Comparison of ENCODE assay signal across 28 mouse cellular contexts in genomic region chr5:134309345-134309744, GRCm38 (mm10). TPM values are rescaled to one million over a fixed set of nuclear protein-coding genes. Genes with fewer than 3 reads are reported as not detected.
A peak's percentile ranks its signal among the peaks of the same experiment; 100 is the strongest.
DNase-seq lines count a peak whose midpoint lies in the region; ATAC-seq lines count a peak whose summit lies in the region.
"Had no signal": no experiment of that assay in that cellular context is flagged by ENCODE, and none has a peak within 500 bp of the region (broad histone marks: within the 10 kb centered on the region; RNA-seq: fewer than 3 reads in every experiment).

No protein-coding gene starts in this region.

- H3K9me3 ChIP-seq in liver, embryonic 12.5 days (replicated peaks), result no peaks in the 10 kb centered on the region
- H3K9me3 ChIP-seq in embryonic facial prominence, embryonic 10.5 days, result no peaks in the 10 kb centered on the region
- no peaks in the 10 kb centered on the region for H3K9me3 ChIP-seq in hindbrain, embryonic 14.5 days (ENCODE audit: control insufficient read depth, low read length)
- H3K9me3 ChIP-seq: embryonic facial prominence, embryonic 12.5 days; embryonic facial prominence, embryonic 15.5 days; heart, embryonic 12.5 days; heart, embryonic 15.5 days; hindbrain, embryonic 13.5 days had no signal

- peaks cover 19% of the 10 kb centered on the region for H3K4me1 ChIP-seq in liver, embryonic 12.5 days
- peaks cover 27% of the 10 kb centered on the region for H3K4me1 ChIP-seq in embryonic facial prominence, embryonic 10.5 days
- H3K4me1 ChIP-seq in hindbrain, embryonic 14.5 days (replicated peaks; ENCODE audit: control insufficient read depth, insufficient read depth, low read length), result peaks cover 21% of the 10 kb centered on the region

- ATAC-seq in liver, embryonic 12.5 days, result no peak
- no peak for ATAC-seq in hindbrain, embryonic 14.5 days (ENCODE audit: low FRiP score)
- ATAC-seq: activated CD4-positive, CD25-positive, alpha-beta regulatory T cell, adult 4 months; forebrain, embryonic 14.5 days; forebrain, postnatal 0 days; hindbrain, postnatal 0 days; inflammation-experienced regulatory T-cells, adult 6 months had no signal

- H3K36me3 ChIP-seq in liver, embryonic 12.5 days, result peaks cover 73% of the 10 kb centered on the region
- H3K36me3 ChIP-seq in embryonic facial prominence, embryonic 10.5 days (replicated peaks), result peaks cover 78% of the 10 kb centered on the region
- H3K36me3 ChIP-seq in hindbrain, embryonic 14.5 days (replicated peaks; ENCODE audit: control insufficient read depth, insufficient read depth), result peaks cover 45% of the 10 kb centered on the region

- no peak for DNase-seq in liver
- DNase-seq in brain, adult 2 months (ENCODE audit: low read depth, low spot score), result peak; percentile 56
- no peak for DNase-seq in embryonic facial prominence, embryonic 10.5 days (ENCODE audit: low spot score)
- DNase-seq in hindbrain, embryonic 14.5 days (ENCODE audit: low spot score), result no peak
- no peak for DNase-seq in adrenal gland, postnatal 14 days
- DNase-seq: adrenal gland, adult 8-10 months; adrenal gland, postnatal 36 days; cerebellum, adult 11 months; cerebellum, adult 2 months; cerebellum, postnatal 10 days; cerebellum, postnatal 36 days; forebrain, postnatal 0 days; gastrocnemius, adult 2 months; gastrocnemius, postnatal 25 days; heart, adult 18-20 months; heart, postnatal 10 days; heart, postnatal 36 days had no signal

- WGBS in liver, embryonic 12.5 days (ENCODE audit: insufficient replicate concordance), result 96% methylated on average over 1 of the region's 1 CpGs
- 95% methylated on average over 1 of the region's 1 CpGs for WGBS in embryonic facial prominence, embryonic 10.5 days
- 100% methylated on average over 1 of the region's 1 CpGs for WGBS in hindbrain, embryonic 14.5 days

- no peak overlapping the region for H3K4me3 ChIP-seq in liver, embryonic 12.5 days
- peak overlapping the region; percentile 11; the same call in 1 of the 2 replicates for H3K4me3 ChIP-seq in embryonic facial prominence, embryonic 10.5 days
- no peak overlapping the region for H3K4me3 ChIP-seq in hindbrain, embryonic 14.5 days (replicated peaks; ENCODE audit: low read length)
- H3K4me3 ChIP-seq: embryonic facial prominence, embryonic 12.5 days; embryonic facial prominence, embryonic 15.5 days; gastrocnemius, adult 2 months; heart, embryonic 12.5 days; heart, embryonic 15.5 days; hindbrain, embryonic 10.5 days; hindbrain, embryonic 13.5 days had no signal

- no peak overlapping the region for H3K4me2 ChIP-seq in liver, embryonic 12.5 days
- no peak overlapping the region for H3K4me2 ChIP-seq in hindbrain, embryonic 14.5 days (replicated peaks)
- H3K4me2 ChIP-seq: embryonic facial prominence, embryonic 12.5 days; embryonic facial prominence, embryonic 15.5 days; heart, embryonic 12.5 days; heart, embryonic 15.5 days; hindbrain, embryonic 13.5 days had no signal

- H3K27me3 ChIP-seq in liver, embryonic 12.5 days (replicated peaks), result no peaks in the 10 kb centered on the region
- H3K27me3 ChIP-seq in embryonic facial prominence, embryonic 10.5 days (replicated peaks; ENCODE audit: low read depth, poor library complexity, severe bottlenecking), result no peaks in the 10 kb centered on the region
- no peaks in the 10 kb centered on the region for H3K27me3 ChIP-seq in hindbrain, embryonic 14.5 days (ENCODE audit: control insufficient read depth, insufficient read depth, low read length)
- H3K27me3 ChIP-seq: embryonic facial prominence, embryonic 12.5 days; embryonic facial prominence, embryonic 15.5 days; heart, embryonic 12.5 days; heart, embryonic 15.5 days; hindbrain, embryonic 13.5 days had no signal

- H3K9ac ChIP-seq in liver, embryonic 12.5 days, result no peak overlapping the region
- H3K9ac ChIP-seq in hindbrain, embryonic 14.5 days, result no peak overlapping the region
- H3K9ac ChIP-seq: embryonic facial prominence, embryonic 12.5 days; embryonic facial prominence, embryonic 15.5 days; forebrain, postnatal 0 days; heart, embryonic 12.5 days; heart, embryonic 15.5 days; hindbrain, embryonic 13.5 days had no signal

- peak overlapping the region; percentile 10; the same call in 1 of the 2 replicates for H3K27ac ChIP-seq in liver, embryonic 12.5 days
- no peak overlapping the region for H3K27ac ChIP-seq in embryonic facial prominence, embryonic 10.5 days (replicated peaks)
- no peak overlapping the region for H3K27ac ChIP-seq in hindbrain, embryonic 14.5 days
- H3K27ac ChIP-seq: embryonic facial prominence, embryonic 12.5 days; embryonic facial prominence, embryonic 15.5 days; gastrocnemius, adult 2 months; heart, embryonic 15.5 days; hindbrain, embryonic 10.5 days; hindbrain, embryonic 13.5 days; hindbrain, postnatal 0 days had no signal

RNA-seq across cellular contexts. Expression of gene Gtf2i, which starts 5.2 kb away (rescaled TPM):
- 65.4 and 65.6 TPM in 2 replicates for polyA plus RNA-seq in liver, embryonic 12.5 days (2016; fragmentation: Nextera tagmentation; extraction: Ambion mirVana)
- polyA plus RNA-seq in embryonic facial prominence, embryonic 10.5 days (2016; fragmentation: Nextera tagmentation; extraction: Ambion mirVana), result 200 and 207 TPM in 2 replicates
- 126 TPM in 2 replicates for polyA plus RNA-seq in hindbrain, embryonic 14.5 days (2014; fragmentation: Nextera tagmentation; extraction: Ambion mirVana)
- 231 and 237 TPM in 2 replicates for total RNA-seq in adrenal gland, postnatal 14 days (2021)
